Mouse (Mus musculus) lung, postnatal 0 days (tissue): ENCODE measurements around the gene Esyt1. TPM values are rescaled to one million over a fixed set of nuclear protein-coding genes. Genes with fewer than 3 reads are reported as not detected.
"Not testable (repeated sequence)": the region's sequence is repeated elsewhere in the genome, so short reads cannot be mapped to it uniquely, and the experiment has no call there.

Source experiments
- ATAC-seq: fragments of 200-750 bp; cut with Nextera tagmentation; 2 replicates; pipeline ENCODE4 v1.8.0; 2017; ENCODE audit warnings: moderate library complexity
- DNase-seq: peaks from one replicate; pipeline ENCODE4 v3.0.0-alpha.2; 2016; ENCODE audit warnings: low spot score
- H3K27ac ChIP-seq: fragments of 300-500 bp; sonication (generic); 2 replicates; pipeline ENCODE4 v1.5.1; 2014; ENCODE audit warnings: antibody characterized with exemption, mild to moderate bottlenecking, low read length, mixed read lengths
- H3K27me3 ChIP-seq: fragments of 300-500 bp; sonication (generic); replicated peaks from 2 replicates; pipeline ENCODE4 v1.6.1; 2014; ENCODE audit warnings: low read length, mixed read lengths; ENCODE audit not compliant: insufficient read depth
- H3K36me3 ChIP-seq: fragments of 300-500 bp; sonication (generic); 2 replicates; pipeline ENCODE4 v1.6.1; 2014; ENCODE audit warnings: low read length, mixed read lengths; ENCODE audit not compliant: insufficient read depth
- H3K4me1 ChIP-seq: fragments of 300-500 bp; sonication (generic); 2 replicates; pipeline ENCODE4 v1.6.1; 2014; ENCODE audit warnings: antibody characterized with exemption, low read depth, low read length, mixed read lengths; ENCODE audit not compliant: insufficient read depth
- H3K4me2 ChIP-seq: fragments of 300-500 bp; sonication (generic); replicated peaks from 2 replicates; pipeline ENCODE4 v1.6.1; 2014; ENCODE audit warnings: low read depth, mild to moderate bottlenecking, low read length, moderate library complexity, mixed read lengths
- H3K4me3 ChIP-seq: fragments of 300-500 bp; sonication (generic); 2 replicates; pipeline ENCODE4 v1.5.1; 2014; ENCODE audit warnings: low read depth, low read length
- H3K9ac ChIP-seq: fragments of 300-500 bp; sonication (generic); replicated peaks from 2 replicates; pipeline ENCODE4 v1.6.1; 2014; ENCODE audit warnings: low read depth, mild to moderate bottlenecking
- H3K9me3 ChIP-seq: fragments of 300-500 bp; sonication (generic); 2 replicates; pipeline ENCODE4 v1.6.1; 2016; ENCODE audit warnings: low read length, mixed read lengths
- CTCF ChIP-seq: IDR thresholded peaks from 2 replicates; pipeline ENCODE4 v1.5.1; 2016; ENCODE audit warnings: antibody characterized with exemption, mild to moderate bottlenecking
- EP300 ChIP-seq: IDR thresholded peaks from 2 replicates; pipeline ENCODE4 v1.6.1; 2016; ENCODE audit warnings: antibody characterized with exemption, mild to moderate bottlenecking, control low read depth
- WGBS: fragments of 180-500 bp; shearing (Covaris S2); extraction: QIAGEN DNeasy Blood & Tissue Kit; methylation state at CpG from one replicate; pipeline ENCODE4 v1.1.7; 2014; 5-methylcytosine and 5-hydroxymethylcytosine counted together
- polyA plus RNA-seq: library from polyadenylated mRNA; unstranded; fragments of >200 nt; fragmentation: Nextera tagmentation; extraction: Ambion mirVana; gene quantifications from 2 replicates; pipeline ENCODE4 v1.2.1, GENCODE M21; 2015

The Esyt1 gene
- polyA plus RNA-seq, 1 experiment from 2014 or later, result 31.1 TPM

GRCm38 (mm10) chr10:128509831-128510230, 15.8 kb downstream of the Esyt1 start:
- Histone ChIP-seq H3K4me1 (0 out of 2 replicates have a peak, but pooled peaks cover 3% of the 10 kb centered on the region), H3K4me3 (no peak overlapping the region), H3K9me3 (no peaks in the 10 kb centered on the region), H3K4me2 (no peak overlapping the region), H3K36me3 (peaks cover 29% of the 10 kb centered on the region), H3K9ac (no peak overlapping the region), H3K27me3 (no peaks in the 10 kb centered on the region), H3K27ac (no peak overlapping the region)
- WGBS, result 56% methylated on average over 4 of the region's 4 CpGs
- peak; percentile 85 for ATAC-seq
- TF ChIP-seq EP300 (no peak), CTCF (no peak)
- peak; percentile 83 for DNase-seq

GRCm38 (mm10) chr10:128509203-128509602, 16.5 kb downstream of the Esyt1 start:
- H3K9ac ChIP-seq, result no peak overlapping the region
- H3K27me3 ChIP-seq, result no peaks in the 10 kb centered on the region
- H3K4me3 ChIP-seq, result no peak overlapping the region
- no peaks in the 10 kb centered on the region for H3K9me3 ChIP-seq
- peaks cover 28% of the 10 kb centered on the region for H3K36me3 ChIP-seq
- no peak for ATAC-seq
- no peak overlapping the region for H3K4me2 ChIP-seq
- DNase-seq, result no peak
- peak overlapping the region; percentile 39; the same call in 1 of the 2 replicates for H3K27ac ChIP-seq
- 0 out of 2 replicates have a peak, but pooled peaks cover 3% of the 10 kb centered on the region for H3K4me1 ChIP-seq
- TF ChIP-seq EP300 (no peak), CTCF (no peak)
- 84% methylated on average over 9 of the region's 9 CpGs for WGBS

- no peak overlapping the region for H3K4me3 ChIP-seq
- no peaks in the 10 kb centered on the region for H3K9me3 ChIP-seq
- DNase-seq, result peak; percentile 81
- 0 out of 2 replicates have a peak, but pooled peaks cover 3% of the 10 kb centered on the region for H3K4me1 ChIP-seq
- ATAC-seq, result peak; percentile 29; the same call in 1 of the 2 replicates
- H3K4me2 ChIP-seq, result no peak overlapping the region
- TF ChIP-seq EP300 (no peak), CTCF (no peak)
- no peak overlapping the region for H3K9ac ChIP-seq
- H3K36me3 ChIP-seq, result peaks cover 20% of the 10 kb centered on the region
- peak overlapping the region; percentile 39; the same call in 1 of the 2 replicates for H3K27ac ChIP-seq
- no peaks in the 10 kb centered on the region for H3K27me3 ChIP-seq
- 45% methylated on average over 9 of the region's 9 CpGs for WGBS
Measured at GRCm38 (mm10) chr10:128508260-128508659, 17.4 kb downstream of the Esyt1 start.

GRCm38 (mm10) chr10:128505974-128506373, 19.7 kb downstream of the Esyt1 start:
- 95% methylated on average over 14 of the region's 14 CpGs for WGBS

GRCm38 (mm10) chr10:128505371-128505667, 20.4 kb downstream of the Esyt1 start:
- H3K4me3 ChIP-seq, H3K27ac ChIP-seq, H3K9ac ChIP-seq, H3K27me3 ChIP-seq, H3K4me1 ChIP-seq, ATAC-seq, H3K9me3 ChIP-seq, DNase-seq, H3K36me3 ChIP-seq, H3K4me2 ChIP-seq: not testable (repeated sequence)
- WGBS, result 72% methylated on average over 5 of the region's 5 CpGs

More at GRCm38 (mm10) chr10:128505974-128506373, 19.7 kb downstream of the Esyt1 start:
- H3K27ac ChIP-seq, result no peak overlapping the region
- H3K27me3 ChIP-seq, result no peaks in the 10 kb centered on the region
- H3K36me3 ChIP-seq, result peaks cover 9% of the 10 kb centered on the region; the same call in 1 of the 2 replicates
- H3K9me3 ChIP-seq, result no peaks in the 10 kb centered on the region
- no peak overlapping the region for H3K4me3 ChIP-seq
- DNase-seq (no peak), ATAC-seq (no peak)
- H3K9ac ChIP-seq, result no peak overlapping the region
- TF ChIP-seq CTCF, result peak; percentile 25
- no peak for TF ChIP-seq EP300
- 0 out of 2 replicates have a peak, but pooled peaks cover 3% of the 10 kb centered on the region for H3K4me1 ChIP-seq
- H3K4me2 ChIP-seq, result no peak overlapping the region

GRCm38 (mm10) chr10:128504641-128505370, 20.9 kb downstream of the Esyt1 start:
- no peak overlapping the region for H3K4me3 ChIP-seq
- peak overlapping the region; percentile 48 for H3K27ac ChIP-seq
- ATAC-seq (peak; percentile 27), DNase-seq (peak; percentile 40)
- no peaks in the 10 kb centered on the region for H3K27me3 ChIP-seq
- no peak overlapping the region for H3K4me2 ChIP-seq
- TF ChIP-seq CTCF (0 out of 2 replicates have a peak, but pooled peaks have one; percentile 4), EP300 (no peak)
- whole genome bisulfite sequencing, result 53% methylated on average over 9 of the region's 9 CpGs
- 0 out of 2 replicates have a peak, but pooled peaks cover 3% of the 10 kb centered on the region for H3K4me1 ChIP-seq
- no peaks in the 10 kb centered on the region for H3K9me3 ChIP-seq
- H3K36me3 ChIP-seq, result no peaks in the 10 kb centered on the region
- H3K9ac ChIP-seq, result no peak overlapping the region
